Mouse (Mus musculus) embryonic facial prominence, embryonic 12.5 days (tissue): ENCODE measurements around the gene Syk. TPM values are rescaled to one million over a fixed set of nuclear protein-coding genes. Genes with fewer than 3 reads are reported as not detected.

Experiments used
- ATAC-seq: fragments of 200-750 bp; cut with Nextera tagmentation; 2 replicates; pipeline ENCODE4 v1.8.0; 2017; ENCODE audit not compliant: insufficient number of reproducible peaks, insufficient read depth, low FRiP score, low TSS enrichment
- H3K27ac ChIP-seq: fragments of 300-500 bp; sonication (generic); 2 replicates; pipeline ENCODE4 v1.5.1; 2016; ENCODE audit warnings: mild to moderate bottlenecking
- H3K27me3 ChIP-seq: fragments of 300-500 bp; sonication (generic); 2 replicates; pipeline ENCODE4 v1.6.1; 2016; ENCODE audit warnings: mild to moderate bottlenecking, moderate library complexity
- H3K36me3 ChIP-seq: fragments of 300-500 bp; sonication (generic); 2 replicates; pipeline ENCODE4 v1.6.1; 2016; ENCODE audit warnings: mild to moderate bottlenecking
- H3K4me1 ChIP-seq: fragments of 300-500 bp; sonication (generic); 2 replicates; pipeline ENCODE4 v1.6.1; 2016
- H3K4me2 ChIP-seq: fragments of 300-500 bp; sonication (generic); replicated peaks from 2 replicates; pipeline ENCODE4 v1.6.1; 2016; ENCODE audit warnings: mild to moderate bottlenecking, moderate library complexity
- H3K4me3 ChIP-seq: fragments of 300-500 bp; sonication (generic); 2 replicates; pipeline ENCODE4 v1.5.1; 2016; ENCODE audit warnings: mild to moderate bottlenecking
- H3K9ac ChIP-seq: fragments of 300-500 bp; sonication (generic); 2 replicates; pipeline ENCODE4 v1.6.1; 2016; ENCODE audit warnings: mild to moderate bottlenecking, moderate library complexity
- H3K9me3 ChIP-seq: fragments of 300-500 bp; sonication (generic); 2 replicates; pipeline ENCODE4 v1.6.1; 2016; ENCODE audit warnings: mild to moderate bottlenecking, moderate library complexity
- WGBS: fragments of 180-500 bp; shearing (Covaris S2); methylation state at CpG from one replicate; pipeline ENCODE4 v1.1.7; 2016; 5-methylcytosine and 5-hydroxymethylcytosine counted together
- polyA plus RNA-seq: library from polyadenylated mRNA; unstranded; fragments of >200 nt; fragmentation: Nextera tagmentation; extraction: Ambion mirVana; gene quantifications from 2 replicates; pipeline ENCODE4 v1.2.1, GENCODE M21; 2016

The Syk gene
- polyA plus RNA-seq, 1 experiment from 2014 or later: 3.4 TPM

- H3K4me3 ChIP-seq: peak overlapping the region; percentile 59; the same call in 1 of the 2 replicates
- H3K9me3 ChIP-seq: no peaks in the 10 kb centered on the region
- H3K27ac ChIP-seq: no peak overlapping the region
- H3K36me3 ChIP-seq: no peaks in the 10 kb centered on the region
- no peaks in the 10 kb centered on the region for H3K4me1 ChIP-seq
- ATAC-seq: no peak
- peak overlapping the region; percentile 84 for H3K4me2 ChIP-seq
- H3K9ac ChIP-seq: no peak overlapping the region
- H3K27me3 ChIP-seq: peaks cover 12% of the 10 kb centered on the region
- WGBS: 23% methylated on average over 13 of the region's 13 CpGs
Measured at GRCm38 (mm10) chr13:52583943-52584562, 1.1 kb downstream of the Syk start.

DNA sequence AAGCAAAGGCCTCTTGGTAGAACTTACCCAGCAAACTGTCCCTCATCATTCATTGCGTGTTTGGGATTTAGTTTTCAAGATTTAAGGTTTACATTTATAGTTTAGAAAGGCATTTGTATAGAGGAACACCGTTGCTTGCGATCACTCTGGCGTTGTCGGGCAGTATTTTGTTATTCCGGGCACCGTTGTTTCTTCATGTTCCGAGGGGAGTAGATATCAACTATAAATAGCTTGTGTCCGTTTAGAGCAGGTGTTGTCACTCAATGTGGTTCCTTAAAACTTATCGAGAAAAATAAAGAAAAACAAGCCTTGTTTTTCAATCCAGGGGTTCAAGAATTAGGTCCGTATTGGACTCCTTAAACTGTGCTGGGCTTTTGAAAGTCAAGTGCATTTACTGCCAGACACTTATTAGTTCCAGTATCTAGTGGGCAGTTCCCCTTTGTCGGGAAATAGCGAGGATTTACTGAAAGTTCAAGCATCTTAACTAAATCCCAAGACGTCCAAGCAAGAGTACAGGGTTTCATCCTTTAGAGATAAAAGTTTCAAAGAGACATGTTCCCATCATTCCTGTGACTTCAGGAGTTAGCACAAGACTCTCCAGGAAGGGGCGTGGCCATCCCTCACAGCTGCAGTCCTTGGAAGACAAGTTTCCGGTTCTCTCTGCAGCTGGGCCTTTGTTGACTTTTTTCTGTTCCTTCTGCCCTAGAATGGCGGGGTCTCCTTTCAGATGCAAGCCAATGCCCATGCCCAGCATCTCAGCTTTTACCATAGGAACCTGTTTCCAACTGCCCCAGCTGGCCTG, 1.9 kb downstream of the Syk start:
- no peaks in the 10 kb centered on the region for H3K36me3 ChIP-seq
- H3K9ac ChIP-seq: no peak overlapping the region
- 72% methylated on average over 17 of the region's 17 CpGs for WGBS
- no peaks in the 10 kb centered on the region for H3K4me1 ChIP-seq
- H3K9me3 ChIP-seq: no peaks in the 10 kb centered on the region
- H3K27me3 ChIP-seq: peaks cover 12% of the 10 kb centered on the region
- ATAC-seq: no peak
- H3K27ac ChIP-seq: no peak overlapping the region
- no peak overlapping the region for H3K4me2 ChIP-seq
- no peak overlapping the region for H3K4me3 ChIP-seq

GRCm38 (mm10) chr13:52587761-52588160, 4.8 kb downstream of the Syk start:
- Histone ChIP-seq H3K36me3 (no peaks in the 10 kb centered on the region), H3K4me2 (no peak overlapping the region), H3K9ac (no peak overlapping the region), H3K9me3 (no peaks in the 10 kb centered on the region), H3K27me3 (peaks cover 4% of the 10 kb centered on the region), H3K4me1 (no peaks in the 10 kb centered on the region), H3K4me3 (no peak overlapping the region), H3K27ac (no peak overlapping the region)
- WGBS: 89% methylated on average over 4 of the region's 4 CpGs
- no peak for ATAC-seq

- Histone ChIP-seq H3K27ac (no peak overlapping the region), H3K4me2 (no peak overlapping the region), H3K36me3 (no peaks in the 10 kb centered on the region), H3K27me3 (no peaks in the 10 kb centered on the region), H3K9me3 (no peaks in the 10 kb centered on the region), H3K4me1 (no peaks in the 10 kb centered on the region), H3K9ac (no peak overlapping the region), H3K4me3 (no peak overlapping the region)
- no peak for ATAC-seq
- WGBS: 85% methylated on average over 4 of the region's 4 CpGs
Measured at GRCm38 (mm10) chr13:52589043-52589442, 6.1 kb downstream of the Syk start.

GRCm38 (mm10) chr13:52591831-52592230, 8.9 kb downstream of the Syk start:
- H3K27ac ChIP-seq: no peak overlapping the region
- H3K4me1 ChIP-seq: no peaks in the 10 kb centered on the region
- no peaks in the 10 kb centered on the region for H3K36me3 ChIP-seq
- H3K27me3 ChIP-seq: no peaks in the 10 kb centered on the region
- ATAC-seq: no peak
- WGBS: 92% methylated on average over 4 of the region's 4 CpGs
- H3K9me3 ChIP-seq: no peaks in the 10 kb centered on the region
- H3K4me2 ChIP-seq: no peak overlapping the region
- no peak overlapping the region for H3K4me3 ChIP-seq
- H3K9ac ChIP-seq: no peak overlapping the region

DNA sequence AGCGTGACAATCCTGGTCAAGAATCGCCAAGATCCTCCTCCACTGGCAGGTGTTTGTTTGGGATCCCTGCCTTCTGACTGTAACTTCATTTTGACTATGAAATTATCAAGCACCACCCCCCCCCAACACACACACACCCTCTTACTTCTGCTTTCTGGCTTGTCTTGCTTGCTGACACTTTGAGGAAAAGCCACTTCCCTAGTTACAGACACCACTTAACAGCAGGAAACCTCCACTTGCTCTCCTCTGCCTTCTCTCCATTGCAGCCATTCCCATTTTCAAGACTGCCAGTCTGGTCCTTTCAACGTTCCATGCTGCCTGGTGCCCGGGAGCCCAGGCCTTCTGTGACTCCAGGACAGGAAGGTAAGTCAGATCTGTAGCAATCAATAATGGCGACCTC, 13.7 kb downstream of the Syk start:
- Histone ChIP-seq H3K36me3 (no peaks in the 10 kb centered on the region), H3K9ac (no peak overlapping the region), H3K4me2 (no peak overlapping the region), H3K27me3 (no peaks in the 10 kb centered on the region), H3K27ac (no peak overlapping the region), H3K4me1 (no peaks in the 10 kb centered on the region), H3K9me3 (no peaks in the 10 kb centered on the region), H3K4me3 (no peak overlapping the region)
- WGBS: 79% methylated on average over 5 of the region's 5 CpGs
- ATAC-seq: no peak

DNA sequence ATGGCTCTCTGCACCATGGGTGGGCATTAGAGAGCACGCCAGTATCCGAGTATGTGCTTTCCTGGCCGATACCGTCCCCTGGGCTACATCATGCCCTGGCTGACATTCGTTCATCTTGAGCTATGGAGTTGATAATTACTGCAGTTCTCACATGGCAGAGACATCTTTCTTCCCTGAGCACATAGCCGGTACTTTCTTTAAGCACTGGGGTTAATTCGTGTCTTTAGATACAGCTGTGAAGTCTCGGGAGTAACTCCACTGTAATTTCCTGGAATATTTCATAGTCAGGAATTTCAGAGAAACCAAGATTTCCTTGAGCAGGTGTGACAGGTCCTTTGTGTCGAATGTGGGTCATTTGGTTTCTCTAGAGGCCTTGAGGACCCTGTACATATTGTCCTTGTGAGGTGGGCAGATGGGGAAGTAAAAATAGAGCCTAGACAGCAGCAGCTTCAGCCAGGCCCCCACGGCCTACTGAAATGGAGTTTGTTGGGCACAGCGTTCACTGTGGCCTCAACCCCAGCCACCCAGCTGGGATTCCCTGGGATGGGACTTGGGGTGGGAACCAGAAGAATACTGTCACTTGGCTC, 14.2 kb downstream of the Syk start:
- H3K4me1 ChIP-seq: no peaks in the 10 kb centered on the region
- WGBS: 77% methylated on average over 11 of the region's 11 CpGs
- H3K9me3 ChIP-seq: no peaks in the 10 kb centered on the region
- ATAC-seq: no peak
- H3K36me3 ChIP-seq: no peaks in the 10 kb centered on the region
- H3K27ac ChIP-seq: no peak overlapping the region
- no peaks in the 10 kb centered on the region for H3K27me3 ChIP-seq
- no peak overlapping the region for H3K4me2 ChIP-seq
- H3K4me3 ChIP-seq: no peak overlapping the region
- no peak overlapping the region for H3K9ac ChIP-seq

- H3K9ac ChIP-seq: no peak overlapping the region
- ATAC-seq: no peak
- H3K9me3 ChIP-seq: no peaks in the 10 kb centered on the region
- H3K4me1 ChIP-seq: no peaks in the 10 kb centered on the region
- H3K27me3 ChIP-seq: no peaks in the 10 kb centered on the region
- H3K36me3 ChIP-seq: no peaks in the 10 kb centered on the region
- no peak overlapping the region for H3K4me3 ChIP-seq
- H3K4me2 ChIP-seq: no peak overlapping the region
- H3K27ac ChIP-seq: no peak overlapping the region
- 65% methylated on average over 3 of the region's 3 CpGs for WGBS
Measured at GRCm38 (mm10) chr13:52598233-52598632, 15.3 kb downstream of the Syk start.

DNA sequence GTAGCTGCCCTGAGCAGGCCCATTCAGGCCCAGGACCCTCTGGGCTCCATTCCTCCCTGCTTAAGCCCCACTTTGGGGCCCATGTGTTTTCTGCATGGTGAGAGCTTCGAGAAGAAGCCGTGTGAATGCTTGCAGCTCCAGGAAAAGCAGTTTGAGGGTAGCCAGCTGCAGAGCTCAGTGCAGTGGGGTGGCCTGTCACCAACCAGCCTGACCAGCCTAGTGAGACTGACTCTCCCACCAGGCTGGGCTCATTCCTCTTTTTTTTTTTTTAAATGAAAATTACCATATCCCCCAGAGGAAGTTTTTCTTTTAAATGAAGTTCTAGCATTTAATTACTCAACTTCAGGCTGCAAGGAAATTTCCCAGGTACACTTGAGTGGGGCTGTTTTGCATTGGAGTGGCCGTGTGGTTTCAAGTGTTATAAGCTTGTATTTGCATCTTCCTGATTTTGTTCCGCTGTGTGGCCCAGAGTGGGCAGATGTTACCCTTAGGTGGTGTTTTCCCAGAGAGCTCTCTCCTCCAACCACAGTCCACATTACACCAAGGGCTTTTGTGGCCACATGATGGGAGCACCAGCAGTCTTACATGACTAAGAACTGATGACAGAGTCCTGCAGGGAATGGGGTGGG, 17.2 kb downstream of the Syk start:
- Histone ChIP-seq H3K4me1 (no peaks in the 10 kb centered on the region), H3K4me2 (no peak overlapping the region), H3K9ac (no peak overlapping the region), H3K27ac (no peak overlapping the region), H3K4me3 (no peak overlapping the region), H3K9me3 (no peaks in the 10 kb centered on the region), H3K27me3 (no peaks in the 10 kb centered on the region), H3K36me3 (no peaks in the 10 kb centered on the region)
- WGBS: 46% methylated on average over 4 of the region's 4 CpGs
- ATAC-seq: no peak

DNA sequence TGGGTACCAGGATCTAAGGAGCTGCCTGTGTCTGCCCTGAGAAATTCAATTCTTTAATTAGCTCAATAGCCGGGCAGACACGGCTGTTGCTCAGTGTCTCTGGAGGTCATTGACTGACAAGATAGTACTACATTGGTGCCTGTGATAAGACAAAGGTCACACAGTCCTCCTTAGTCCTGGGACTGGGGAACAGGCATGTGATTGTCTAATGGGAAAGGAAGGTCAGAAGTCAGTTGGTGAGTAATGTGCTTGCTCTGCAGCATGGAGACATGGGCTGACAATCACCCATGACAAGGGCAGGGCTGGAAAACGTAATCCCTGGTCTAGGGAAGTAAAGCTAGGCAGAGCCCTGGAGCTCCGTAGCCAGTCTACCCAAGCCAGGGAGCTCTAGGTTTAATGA, 19.8 kb downstream of the Syk start:
- Histone ChIP-seq H3K9ac (no peak overlapping the region), H3K36me3 (no peaks in the 10 kb centered on the region), H3K9me3 (no peaks in the 10 kb centered on the region), H3K27me3 (no peaks in the 10 kb centered on the region), H3K4me2 (no peak overlapping the region), H3K4me1 (no peaks in the 10 kb centered on the region), H3K4me3 (no peak overlapping the region), H3K27ac (no peak overlapping the region)
- WGBS: 19% methylated on average over 4 of the region's 4 CpGs
- ATAC-seq: no peak

DNA sequence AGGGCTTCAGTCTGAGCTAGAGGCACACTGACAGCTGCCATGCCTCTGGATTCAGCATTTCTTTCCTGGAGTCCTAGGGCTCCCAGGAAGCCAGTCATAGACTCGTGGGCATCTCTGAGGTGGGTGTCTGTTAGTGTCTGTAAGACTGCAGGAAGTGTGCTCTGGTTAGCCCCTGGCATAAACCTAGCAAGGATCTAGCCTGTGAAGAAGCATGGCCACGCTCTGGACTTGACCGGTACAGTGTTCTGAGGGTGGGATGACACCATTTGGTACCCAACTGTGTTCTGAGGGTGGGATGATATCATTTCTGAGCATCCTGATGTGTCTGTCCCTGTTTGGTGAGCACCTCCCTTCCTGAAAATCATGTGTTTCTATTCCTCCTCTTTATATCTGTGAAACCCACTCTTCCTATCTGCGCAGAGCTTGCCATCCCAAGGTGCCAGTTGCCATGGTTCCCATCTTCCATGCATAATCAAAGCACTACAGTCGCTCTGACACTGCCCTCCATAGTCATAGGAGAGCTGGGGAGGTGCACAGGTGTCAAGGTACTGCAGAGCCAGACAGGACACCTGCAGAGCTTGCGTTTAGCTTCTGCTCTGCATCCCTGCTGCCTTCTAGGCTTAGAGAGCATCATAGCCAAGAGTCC, 20.9 kb downstream of the Syk start:
- 80% methylated on average over 6 of the region's 6 CpGs for WGBS
- no peak overlapping the region for H3K27ac ChIP-seq
- no peaks in the 10 kb centered on the region for H3K27me3 ChIP-seq
- H3K9ac ChIP-seq: no peak overlapping the region
- no peaks in the 10 kb centered on the region for H3K36me3 ChIP-seq
- no peak overlapping the region for H3K4me3 ChIP-seq
- no peak overlapping the region for H3K4me2 ChIP-seq
- H3K4me1 ChIP-seq: no peaks in the 10 kb centered on the region
- ATAC-seq: no peak
- no peaks in the 10 kb centered on the region for H3K9me3 ChIP-seq
